In genomic region chr1:118388757-118389453, GRCm38 (mm10) we compare ENCODE assay signal across 7 mouse cellular contexts. TPM values are rescaled to one million over a fixed set of nuclear protein-coding genes. Genes with fewer than 3 reads are reported as not detected.
DNase-seq lines count a peak whose midpoint lies in the region; ATAC-seq lines count a peak whose summit lies in the region.

Gene Clasp1, plus strand, starts transcription at chr1:118389058.

- peak within 1 kb of the TSS; percentile 67 for H3K4me2 ChIP-seq in intestine, embryonic 15.5 days (replicated peaks)

- peak; percentile 98 for ATAC-seq in intestine, embryonic 15.5 days

- no peaks in the 10 kb centered on the region; the same call in 1 of the 2 replicates for H3K4me1 ChIP-seq in intestine, embryonic 15.5 days (replicated peaks)
- H3K4me1 ChIP-seq in midbrain, embryonic 10.5 days = peaks cover 21% of the 10 kb centered on the region

- H3K27me3 ChIP-seq in intestine, embryonic 15.5 days (replicated peaks) = no peaks in the 10 kb centered on the region
- no peaks in the 10 kb centered on the region for H3K27me3 ChIP-seq in midbrain, embryonic 10.5 days (ENCODE audit: low read depth, poor library complexity, severe bottlenecking)

- DNase-seq in adrenal gland, adult 2 months = peak; percentile 95
- DNase-seq in embryo, embryonic 11.5 days (ENCODE audit: low read depth, low spot score) = peak; percentile 90
- DNase-seq in gastrocnemius, postnatal 36 days = peak; percentile 90 to 92
- DNase-seq in left cerebral cortex, postnatal 25 days (ENCODE audit: low spot score in 2 of 2) = peak; percentile 95 to 98
- peak; percentile 92 for DNase-seq in midbrain, embryonic 10.5 days (ENCODE audit: low spot score)
- peak; percentile 93 for DNase-seq in right cerebral cortex, postnatal 4 days

- peak within 1 kb of the TSS; percentile 76 for H3K4me3 ChIP-seq in intestine, embryonic 15.5 days (replicated peaks)
- H3K4me3 ChIP-seq in midbrain, embryonic 10.5 days = peak within 1 kb of the TSS; percentile 92

- H3K9me3 ChIP-seq in intestine, embryonic 15.5 days = no peaks in the 10 kb centered on the region
- no peaks in the 10 kb centered on the region for H3K9me3 ChIP-seq in midbrain, embryonic 10.5 days (replicated peaks)

- H3K36me3 ChIP-seq in intestine, embryonic 15.5 days = no peaks in the 10 kb centered on the region
- peaks cover 20% of the 10 kb centered on the region for H3K36me3 ChIP-seq in midbrain, embryonic 10.5 days

- peak within 1 kb of the TSS; percentile 93 for H3K9ac ChIP-seq in intestine, embryonic 15.5 days

- intact Hi-C loops in gastrocnemius, postnatal 36 days (cut with DNase I) = loop anchor here (1.0 to 5.0 kb wide), 3 partner anchors 67 to 78 kb away; partner anchors contain the start of genes Nifk and Tsn
- intact Hi-C loops in left cerebral cortex, postnatal 25 days (cut with DNase I) = loop anchor here (1.0 to 5.0 kb wide), 4 partner anchors 52 to 88 kb away; partner anchors contain the start of gene Tsn

- under 1% methylated on average over 44 of the region's 44 CpGs for WGBS in intestine, embryonic 15.5 days
- under 1% methylated on average over 44 of the region's 44 CpGs for WGBS in midbrain, embryonic 10.5 days

- H3K27ac ChIP-seq in intestine, embryonic 15.5 days = peak within 1 kb of the TSS; percentile 86
- peak within 1 kb of the TSS; percentile 97 for H3K27ac ChIP-seq in midbrain, embryonic 10.5 days (replicated peaks)

RNA-seq across cellular contexts. Expression of gene Clasp1, which starts in this region (rescaled TPM):
- total RNA-seq in adrenal gland, adult 2 months (2021) = 10 to 100 TPM; 36.0 to 42.9 TPM
- 13.1 and 14.9 TPM in 2 replicates for polyA plus RNA-seq in adrenal gland, adult 2 months (2012; rRNA removed)
- 10 to 100 TPM; 42.5 to 43.6 TPM for total RNA-seq in gastrocnemius, postnatal 36 days (2021)
- polyA plus RNA-seq in intestine, embryonic 15.5 days (2015; fragmentation: Nextera tagmentation; extraction: Ambion mirVana) = 32.8 and 35.2 TPM in 2 replicates
- total RNA-seq in left cerebral cortex, postnatal 25 days (2021) = 100 to 1,000 TPM; 106 to 112 TPM
- polyA plus RNA-seq in midbrain, embryonic 10.5 days (2016; fragmentation: Nextera tagmentation; extraction: Ambion mirVana) = 87.3 and 106 TPM in 2 replicates

Comparison
In these comparisons a context has a peak if more than half of its experiments do, and no peak if none do; other contexts are left out.
1. Peak in every context shown above with its lines: DNase-seq, ATAC-seq, H3K4me3 ChIP-seq and H3K27ac ChIP-seq.